Mouse (Mus musculus): Measurements from ENCODE around the gene Mnat1. TPM values are rescaled to one million over a fixed set of nuclear protein-coding genes. Genes with fewer than 3 reads are reported as not detected.
"Not testable (repeated sequence)": the region's sequence is repeated elsewhere in the genome, so short reads cannot be mapped to it uniquely, and the experiment has no call there.

The Mnat1 gene
- polyA plus RNA-seq, 1 experiment from 2014 or later = 24.2 TPM

DNA sequence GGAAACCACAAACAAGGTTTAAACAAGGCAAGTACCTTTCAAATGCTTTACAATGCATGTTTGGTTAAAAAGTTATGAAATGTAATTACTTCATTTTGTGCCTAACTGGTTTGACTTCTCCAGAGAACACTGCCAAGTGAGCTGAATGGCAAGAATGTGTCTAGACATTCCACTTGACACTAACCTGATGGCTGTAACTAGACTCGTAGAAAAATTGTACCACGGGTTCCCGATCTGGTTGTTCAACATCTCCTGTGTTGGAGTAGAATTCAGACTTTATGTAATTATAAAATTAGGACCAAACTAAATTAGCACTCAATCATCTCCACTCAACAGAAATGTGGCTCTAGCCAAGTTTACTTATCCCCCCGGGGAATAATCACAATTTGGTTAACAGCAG, 24.9 kb upstream of the Mnat1 start:
- 73% methylated on average over 4 of the region's 4 CpGs for whole genome bisulfite sequencing

DNA sequence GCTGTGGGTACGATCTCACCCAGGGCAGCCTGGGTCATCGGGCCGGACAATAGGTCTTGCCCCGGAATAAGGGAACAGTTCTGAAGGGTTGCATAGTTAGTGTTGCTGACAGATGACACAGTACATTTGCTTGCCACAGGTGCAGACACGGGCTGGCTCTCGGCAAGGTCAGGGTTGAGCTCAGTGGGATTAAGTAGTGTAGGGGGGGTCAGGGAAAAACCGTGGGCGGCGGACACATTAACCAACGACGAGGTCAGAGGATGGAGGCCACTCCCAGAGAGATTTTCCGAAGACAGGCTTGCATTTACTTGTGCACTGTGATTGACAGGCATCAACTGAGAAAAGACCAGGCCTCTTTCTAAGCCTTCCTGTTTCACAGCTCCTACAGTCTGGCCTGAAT, 19.8 kb upstream of the Mnat1 start:
- no peak overlapping the region for H3K4me2 ChIP-seq
- no peaks in the 10 kb centered on the region for H3K27me3 ChIP-seq (replicated peaks)
- ATAC-seq (ENCODE audit: insufficient read depth, low FRiP score, low read depth) = no peak
- no peaks in the 10 kb centered on the region for H3K4me1 ChIP-seq
- H3K9me3 ChIP-seq = no peaks in the 10 kb centered on the region
- no peak overlapping the region for H3K27ac ChIP-seq
- H3K4me3 ChIP-seq (replicated peaks) = no peak overlapping the region
- WGBS = 77% methylated on average over 12 of the region's 12 CpGs
- no peak overlapping the region for H3K9ac ChIP-seq
- H3K36me3 ChIP-seq = peaks cover 9% of the 10 kb centered on the region

More for the DNA sequence above, 24.9 kb upstream of the Mnat1 start:
- H3K36me3 ChIP-seq = peaks cover 5% of the 10 kb centered on the region
- no peak overlapping the region for H3K27ac ChIP-seq
- H3K9ac ChIP-seq = no peak overlapping the region
- no peaks in the 10 kb centered on the region for H3K9me3 ChIP-seq
- H3K27me3 ChIP-seq (replicated peaks) = no peaks in the 10 kb centered on the region
- no peaks in the 10 kb centered on the region for H3K4me1 ChIP-seq
- H3K4me2 ChIP-seq = no peak overlapping the region
- ATAC-seq (ENCODE audit: insufficient read depth, low FRiP score, low read depth) = no peak
- H3K4me3 ChIP-seq (replicated peaks) = no peak overlapping the region

DNA sequence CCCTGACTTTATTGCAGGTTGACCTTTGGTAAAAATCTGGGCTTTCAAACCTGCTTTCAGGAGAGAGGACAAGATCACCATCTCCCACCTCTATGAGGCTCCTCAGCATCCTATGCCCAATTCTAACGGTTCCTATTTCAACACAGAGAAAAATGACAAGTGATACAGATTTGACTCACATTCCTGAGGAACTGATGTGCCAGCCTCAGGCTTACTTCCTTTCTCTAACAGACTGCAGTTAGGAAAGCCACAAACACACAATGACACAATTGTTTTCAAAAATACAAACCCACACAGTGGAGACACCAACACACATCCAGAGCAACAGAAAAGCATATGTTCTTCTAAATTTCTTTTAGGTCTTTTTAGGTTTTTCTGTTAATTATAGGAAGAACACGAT, 15.7 kb upstream of the Mnat1 start:
- Histone ChIP-seq H3K4me3 (replicated peaks) (no peak overlapping the region), H3K36me3 (peaks cover 9% of the 10 kb centered on the region), H3K4me1 (peaks cover 9% of the 10 kb centered on the region), H3K9me3 (no peaks in the 10 kb centered on the region), H3K27me3 (replicated peaks) (peaks cover 13% of the 10 kb centered on the region), H3K27ac (no peak overlapping the region), H3K9ac (no peak overlapping the region), H3K4me2 (no peak overlapping the region)
- 67% methylated on average over 2 of the region's 2 CpGs for WGBS
- ATAC-seq (ENCODE audit: insufficient read depth, low FRiP score, low read depth) = no peak

DNA sequence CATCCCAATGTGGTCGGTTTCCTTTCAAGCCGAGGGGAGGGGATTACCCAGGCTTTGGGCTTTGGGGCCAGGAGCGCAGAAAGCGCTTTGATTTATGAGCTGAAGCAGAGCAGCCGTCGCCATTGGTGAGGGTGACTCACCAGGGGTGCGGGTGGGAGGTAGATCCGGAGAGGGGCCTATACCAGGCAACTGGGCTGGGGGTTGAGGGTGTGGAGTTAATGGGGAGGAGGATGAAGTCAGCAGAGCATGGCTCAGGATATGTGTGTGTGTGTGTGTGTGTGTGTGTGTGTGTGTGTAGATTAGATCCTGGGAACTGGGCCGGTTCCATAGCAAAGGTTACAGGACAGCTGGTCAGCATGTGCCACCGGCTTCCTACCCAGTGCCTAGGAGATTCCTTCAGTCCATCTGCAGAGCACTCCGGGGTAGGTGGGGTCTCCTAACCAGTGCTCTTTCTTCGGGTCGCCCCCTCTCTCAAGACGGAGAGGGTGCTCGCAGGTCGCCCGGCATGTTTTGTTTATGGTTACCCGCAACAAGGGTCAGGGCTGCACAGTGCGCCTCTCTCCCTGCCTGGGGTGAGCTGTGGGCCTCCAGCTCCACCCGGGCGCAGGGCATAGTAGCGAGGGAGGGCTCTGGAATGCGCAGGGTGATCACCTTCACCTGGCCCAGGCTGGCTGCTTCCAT, 12.9 kb upstream of the Mnat1 start:
- ATAC-seq (ENCODE audit: insufficient read depth, low FRiP score, low read depth) = peak; percentile 62; the same call in 1 of the 2 replicates
- Histone ChIP-seq H3K36me3 (no peaks in the 10 kb centered on the region), H3K4me3 (replicated peaks) (peak overlapping the region; percentile 57), H3K27me3 (replicated peaks) (peaks cover 13% of the 10 kb centered on the region), H3K27ac (no peak overlapping the region), H3K9me3 (no peaks in the 10 kb centered on the region), H3K9ac (no peak overlapping the region), H3K4me2 (peak overlapping the region; percentile 100), H3K4me1 (peaks cover 9% of the 10 kb centered on the region)
- WGBS = 3% methylated on average over 23 of the region's 23 CpGs

DNA sequence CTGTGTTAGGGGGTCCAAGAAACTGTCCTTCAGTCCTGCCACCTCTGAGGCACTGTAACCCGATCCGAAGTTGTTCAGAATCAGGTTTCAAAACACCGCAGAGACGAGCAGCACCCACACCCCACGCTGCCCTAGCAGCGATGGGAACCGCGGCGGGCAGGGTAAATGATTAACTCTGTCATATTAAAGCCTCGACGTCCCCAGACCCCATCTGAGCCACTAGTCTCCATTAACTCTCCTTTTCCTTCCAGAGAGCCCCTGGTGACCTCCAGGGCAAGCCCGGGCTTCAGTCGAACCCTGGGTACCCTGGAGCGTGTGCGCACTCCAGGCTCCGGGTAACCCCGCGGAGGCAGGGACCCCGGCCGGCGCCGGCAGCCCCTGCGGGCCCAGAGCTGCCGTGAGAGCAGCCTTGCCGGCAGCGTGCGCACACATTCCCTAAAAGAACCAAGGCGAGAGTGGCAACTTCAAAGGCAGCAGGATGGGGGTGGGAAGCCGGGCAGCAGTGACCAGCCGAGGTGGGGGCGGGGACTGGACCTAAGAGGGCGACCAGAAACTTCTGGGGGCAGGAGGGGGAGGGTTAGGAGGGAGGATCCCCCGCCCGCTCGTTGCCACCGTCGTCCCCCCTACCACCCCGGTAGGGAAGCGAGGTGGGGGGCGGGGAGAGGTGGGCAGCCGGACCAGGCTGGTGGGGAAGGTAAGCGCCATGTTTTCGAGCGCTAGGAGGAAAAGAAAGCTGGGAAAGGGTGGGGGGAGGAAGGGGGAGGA, 11.8 kb upstream of the Mnat1 start:
- ATAC-seq (ENCODE audit: insufficient read depth, low FRiP score, low read depth) = peak; percentile 19; the same call in 1 of the 2 replicates

DNA sequence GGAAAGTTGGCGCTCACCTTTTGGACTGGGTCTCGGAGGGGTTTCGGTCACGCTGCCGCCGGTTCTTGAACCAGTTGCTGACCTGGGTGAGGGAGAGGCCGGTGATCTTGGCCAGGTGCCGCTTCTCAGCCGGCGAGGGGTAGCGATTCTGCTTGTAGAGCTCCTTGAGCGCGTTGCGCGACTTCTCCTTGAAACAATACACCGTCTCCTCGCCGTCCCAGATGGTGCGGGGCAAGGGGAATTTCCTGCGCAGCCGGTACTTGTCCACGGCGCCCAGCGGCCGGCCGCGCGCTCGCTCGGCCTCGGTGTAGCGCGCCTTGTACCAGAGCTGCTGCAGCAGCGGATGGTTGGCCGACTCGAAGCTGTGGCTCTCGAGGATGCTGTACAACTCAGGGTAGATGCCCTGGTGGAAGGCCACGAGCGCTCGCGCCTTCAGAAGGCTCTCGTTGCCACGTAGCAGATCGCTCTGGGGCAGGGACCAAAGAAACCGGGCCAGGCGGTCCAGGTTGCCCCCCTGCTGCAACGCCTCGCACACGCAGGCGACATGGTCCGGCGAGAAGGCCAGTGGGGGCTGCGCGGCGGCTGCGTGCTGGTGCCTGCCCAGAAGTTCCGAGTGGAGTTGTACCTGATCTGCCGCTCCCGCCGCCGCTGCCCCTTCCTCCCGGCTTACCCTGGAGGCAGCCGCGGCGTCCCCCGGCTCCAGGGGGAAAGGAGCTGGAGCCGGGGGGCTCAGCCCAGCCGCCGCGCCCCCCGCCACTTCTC, 11.0 kb upstream of the Mnat1 start:
- H3K4me1 ChIP-seq = peaks cover 9% of the 10 kb centered on the region
- WGBS = under 1% methylated on average over 71 of the region's 71 CpGs
- peak overlapping the region; percentile 57 for H3K4me3 ChIP-seq (replicated peaks)
- peak overlapping the region; percentile 21; the same call in 1 of the 2 replicates for H3K27ac ChIP-seq
- no peaks in the 10 kb centered on the region for H3K9me3 ChIP-seq
- peaks cover 13% of the 10 kb centered on the region for H3K27me3 ChIP-seq (replicated peaks)
- peak; percentile 23; the same call in 1 of the 2 replicates for ATAC-seq (ENCODE audit: insufficient read depth, low FRiP score, low read depth)
- H3K9ac ChIP-seq = peak overlapping the region; percentile 41
- peak overlapping the region; percentile 100 for H3K4me2 ChIP-seq
- no peaks in the 10 kb centered on the region for H3K36me3 ChIP-seq

More for the DNA sequence above, 11.8 kb upstream of the Mnat1 start:
- Histone ChIP-seq H3K9ac (peak overlapping the region; percentile 41; the same call in 1 of the 2 replicates), H3K27me3 (replicated peaks) (peaks cover 13% of the 10 kb centered on the region), H3K36me3 (no peaks in the 10 kb centered on the region), H3K4me3 (replicated peaks) (peak overlapping the region; percentile 57), H3K9me3 (no peaks in the 10 kb centered on the region), H3K4me1 (peaks cover 9% of the 10 kb centered on the region), H3K27ac (no peak overlapping the region), H3K4me2 (peak overlapping the region; percentile 100)
- WGBS = 1% methylated on average over 43 of the region's 44 CpGs

DNA sequence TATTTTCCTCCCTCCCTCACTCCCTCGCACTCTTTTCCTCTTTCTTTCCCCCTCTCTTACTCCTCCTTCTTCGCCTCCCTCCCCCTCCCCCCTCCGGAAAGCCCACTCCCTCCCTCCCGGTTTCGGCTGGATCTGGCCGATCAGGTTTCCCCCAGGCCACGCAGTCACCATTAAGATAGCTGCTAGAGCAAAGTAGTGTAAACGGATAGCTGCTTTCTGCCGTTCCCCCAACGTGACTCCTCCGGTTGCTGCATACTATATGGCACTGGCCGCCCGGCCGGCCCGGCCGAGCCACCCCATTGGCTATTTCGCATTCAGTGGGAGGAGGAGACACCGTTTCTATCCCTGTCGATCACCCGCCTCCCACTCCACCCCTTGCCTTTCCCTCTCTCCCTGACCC, 10.3 kb upstream of the Mnat1 start, which contains the start of gene Six4:
TSS of gene Six4 (minus strand) at position 261 of the 400 bp plus-strand sequence.
- 0% methylated on average over 20 of the region's 20 CpGs for WGBS

DNA sequence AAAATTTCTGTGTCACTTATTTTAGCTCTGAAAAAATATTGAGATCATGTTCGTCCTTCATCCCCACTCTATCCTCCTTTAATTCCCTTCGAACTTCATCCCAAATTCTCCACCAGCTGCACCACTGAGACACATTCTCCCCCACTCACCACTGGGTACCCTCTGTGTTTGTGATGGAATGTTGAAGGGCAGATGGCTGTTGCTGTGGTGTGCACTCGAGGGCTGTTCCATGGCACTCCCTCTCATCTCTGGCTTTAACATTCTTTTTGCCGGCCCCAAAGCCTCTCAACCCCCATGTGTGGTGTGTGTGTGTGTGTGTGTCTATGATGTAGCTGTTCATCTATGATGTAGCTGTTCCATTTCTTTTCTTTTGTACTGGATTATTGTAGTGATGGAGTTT, 1.7 kb downstream of the Mnat1 start:
- Histone ChIP-seq H3K27ac (no peak overlapping the region), H3K27me3 (replicated peaks) (no peaks in the 10 kb centered on the region), H3K9me3 (no peaks in the 10 kb centered on the region), H3K9ac (no peak overlapping the region), H3K36me3 (no peaks in the 10 kb centered on the region), H3K4me1 (0 out of 2 replicates have a peak, but pooled peaks cover 3% of the 10 kb centered on the region), H3K4me2 (no peak overlapping the region), H3K4me3 (replicated peaks) (no peak overlapping the region)
- ATAC-seq (ENCODE audit: insufficient read depth, low FRiP score, low read depth) = no peak
- WGBS = 69% methylated on average over 4 of the region's 4 CpGs

More for the DNA sequence above, 10.3 kb upstream of the Mnat1 start, which contains the start of gene Six4:
- Histone ChIP-seq H3K36me3 (no peaks in the 10 kb centered on the region), H3K27me3 (replicated peaks) (peaks cover 13% of the 10 kb centered on the region), H3K4me1 (peaks cover 9% of the 10 kb centered on the region), H3K27ac (peak within 1 kb of the TSS; percentile 21; the same call in 1 of the 2 replicates), H3K9me3 (no peaks in the 10 kb centered on the region), H3K9ac (peak within 1 kb of the TSS; percentile 41), H3K4me3 (replicated peaks) (peak within 1 kb of the TSS; percentile 57), H3K4me2 (peak within 1 kb of the TSS; percentile 100)
- ATAC-seq (ENCODE audit: insufficient read depth, low FRiP score, low read depth) = peak; percentile 77

DNA sequence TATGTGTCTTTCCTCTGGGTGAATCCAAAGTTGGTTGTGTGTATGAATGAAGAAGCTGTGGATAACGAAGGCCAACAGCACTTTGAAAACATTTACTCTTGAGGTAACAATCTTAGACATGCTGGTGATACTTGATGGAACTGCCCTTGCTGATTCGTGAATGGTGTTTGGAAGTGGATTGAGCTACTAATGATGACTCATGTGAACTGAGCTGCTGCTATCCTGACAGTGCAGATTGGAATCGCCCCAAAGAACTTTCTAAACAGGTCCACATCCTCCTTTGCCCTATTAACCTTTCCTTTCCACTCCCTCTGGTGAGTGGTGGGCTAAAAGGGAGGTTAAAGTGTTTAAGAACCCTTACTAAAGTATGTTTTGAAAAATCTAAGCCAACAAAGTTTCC, 17.2 kb downstream of the Mnat1 start:
- 73% methylated on average over 3 of the region's 3 CpGs for WGBS
- H3K4me1 ChIP-seq = no peaks in the 10 kb centered on the region
- no peak for ATAC-seq (ENCODE audit: insufficient read depth, low FRiP score, low read depth)
- no peak overlapping the region for H3K27ac ChIP-seq
- H3K9me3 ChIP-seq = no peaks in the 10 kb centered on the region
- H3K27me3 ChIP-seq (replicated peaks) = no peaks in the 10 kb centered on the region
- H3K9ac ChIP-seq = no peak overlapping the region
- H3K36me3 ChIP-seq = no peaks in the 10 kb centered on the region
- H3K4me3 ChIP-seq (replicated peaks) = no peak overlapping the region
- H3K4me2 ChIP-seq = no peak overlapping the region

DNA sequence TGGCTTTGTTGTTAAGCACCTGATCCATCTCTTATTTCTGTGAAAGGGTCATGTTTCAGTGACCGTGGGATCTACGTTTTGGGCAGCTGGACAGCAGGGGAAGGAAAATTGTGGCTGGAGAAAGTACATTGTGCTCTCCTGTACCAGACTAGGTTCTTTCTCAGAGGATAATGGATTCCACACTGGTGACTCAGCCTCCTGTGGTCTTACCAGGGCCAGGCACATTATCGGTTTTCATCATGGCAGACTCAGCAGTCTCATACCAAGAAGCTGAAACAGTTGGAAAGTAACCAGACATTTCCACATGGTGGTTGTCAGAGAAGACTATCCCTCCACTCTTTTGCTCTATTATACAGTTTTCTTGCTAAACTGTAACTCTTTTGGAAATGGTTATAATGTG, 23.7 kb downstream of the Mnat1 start:
- Histone ChIP-seq H3K4me3 (replicated peaks) (no peak overlapping the region), H3K27ac (no peak overlapping the region), H3K36me3 (no peaks in the 10 kb centered on the region), H3K9me3 (no peaks in the 10 kb centered on the region), H3K9ac (no peak overlapping the region), H3K27me3 (replicated peaks) (no peaks in the 10 kb centered on the region), H3K4me1 (no peaks in the 10 kb centered on the region), H3K4me2 (no peak overlapping the region)
- 53% methylated on average over 3 of the region's 3 CpGs for WGBS
- no peak for ATAC-seq (ENCODE audit: insufficient read depth, low FRiP score, low read depth)

DNA sequence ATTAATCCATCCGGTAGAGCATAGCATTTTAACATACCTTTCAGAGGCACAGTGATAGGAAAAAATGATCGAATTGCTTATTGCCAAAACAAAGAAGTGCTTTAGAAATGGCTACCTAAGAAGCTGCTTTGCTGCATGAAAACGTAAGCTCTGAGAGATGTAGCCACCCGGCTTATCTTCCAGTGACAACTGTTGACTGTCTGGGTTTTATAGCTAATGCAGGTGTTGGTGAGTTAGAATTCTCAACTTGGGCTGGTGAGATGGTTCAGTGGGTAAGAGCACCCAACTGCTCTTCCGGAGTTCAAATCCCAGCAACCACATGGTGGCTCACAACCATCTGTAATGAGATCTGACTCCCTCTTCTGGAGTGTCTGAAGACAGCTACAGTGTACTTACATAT, 27.5 kb downstream of the Mnat1 start:
- H3K27me3 ChIP-seq (replicated peaks); H3K4me3 ChIP-seq (replicated peaks); H3K4me2 ChIP-seq; H3K36me3 ChIP-seq; H3K4me1 ChIP-seq; H3K9me3 ChIP-seq; H3K9ac ChIP-seq; ATAC-seq (ENCODE audit: insufficient read depth, low FRiP score, low read depth); H3K27ac ChIP-seq: not testable (repeated sequence)
- 86% methylated on average over 5 of the region's 5 CpGs for WGBS

All from stomach, embryonic 15.5 days (tissue).